Mouse (Mus musculus) hindbrain, embryonic 13.5 days (tissue): ENCODE measurements at regions not wholly inside any gene's neighbourhood (a gene's known extent, or its start where the extent isn't known, plus 50 kb on each side); places are given as distances from the start of the nearest gene placed in this dataset.

Experiments
- ATAC-seq: fragments of 200-750 bp; cut with Nextera tagmentation; 2 replicates; pipeline ENCODE4 v1.8.0; 2017; ENCODE audit warnings: moderate TSS enrichment; ENCODE audit not compliant: low FRiP score
- H3K27ac ChIP-seq: fragments of 300-500 bp; sonication (generic); 2 replicates; pipeline ENCODE4 v1.5.1; 2015; ENCODE audit warnings: inconsistent platforms, mild to moderate bottlenecking, moderate library complexity
- H3K27me3 ChIP-seq: fragments of 300-500 bp; sonication (generic); 2 replicates; pipeline ENCODE4 v1.6.1; 2015; ENCODE audit warnings: mild to moderate bottlenecking, inconsistent platforms
- H3K36me3 ChIP-seq: fragments of 300-500 bp; sonication (generic); 2 replicates; pipeline ENCODE4 v1.6.1; 2015; ENCODE audit warnings: mild to moderate bottlenecking, inconsistent platforms
- H3K4me1 ChIP-seq: fragments of 300-500 bp; sonication (generic); replicated peaks from 2 replicates; pipeline ENCODE4 v1.6.1; 2015; ENCODE audit warnings: inconsistent platforms
- H3K4me2 ChIP-seq: fragments of 300-500 bp; sonication (generic); 2 replicates; pipeline ENCODE4 v1.6.1; 2015; ENCODE audit warnings: inconsistent platforms, mild to moderate bottlenecking, moderate library complexity
- H3K4me3 ChIP-seq: fragments of 300-500 bp; sonication (generic); 2 replicates; pipeline ENCODE4 v1.5.1; 2015; ENCODE audit warnings: mild to moderate bottlenecking, inconsistent platforms
- H3K9ac ChIP-seq: fragments of 300-500 bp; sonication (generic); 2 replicates; pipeline ENCODE4 v1.6.1; 2015; ENCODE audit warnings: mild to moderate bottlenecking, inconsistent platforms
- H3K9me3 ChIP-seq: fragments of 300-500 bp; sonication (generic); 2 replicates; pipeline ENCODE4 v1.6.1; 2016; ENCODE audit warnings: inconsistent platforms
- WGBS: fragments of 180-500 bp; shearing (Covaris S2); methylation state at CpG from one replicate; pipeline ENCODE4 v1.1.7; 2015; 5-methylcytosine and 5-hydroxymethylcytosine counted together

DNA sequence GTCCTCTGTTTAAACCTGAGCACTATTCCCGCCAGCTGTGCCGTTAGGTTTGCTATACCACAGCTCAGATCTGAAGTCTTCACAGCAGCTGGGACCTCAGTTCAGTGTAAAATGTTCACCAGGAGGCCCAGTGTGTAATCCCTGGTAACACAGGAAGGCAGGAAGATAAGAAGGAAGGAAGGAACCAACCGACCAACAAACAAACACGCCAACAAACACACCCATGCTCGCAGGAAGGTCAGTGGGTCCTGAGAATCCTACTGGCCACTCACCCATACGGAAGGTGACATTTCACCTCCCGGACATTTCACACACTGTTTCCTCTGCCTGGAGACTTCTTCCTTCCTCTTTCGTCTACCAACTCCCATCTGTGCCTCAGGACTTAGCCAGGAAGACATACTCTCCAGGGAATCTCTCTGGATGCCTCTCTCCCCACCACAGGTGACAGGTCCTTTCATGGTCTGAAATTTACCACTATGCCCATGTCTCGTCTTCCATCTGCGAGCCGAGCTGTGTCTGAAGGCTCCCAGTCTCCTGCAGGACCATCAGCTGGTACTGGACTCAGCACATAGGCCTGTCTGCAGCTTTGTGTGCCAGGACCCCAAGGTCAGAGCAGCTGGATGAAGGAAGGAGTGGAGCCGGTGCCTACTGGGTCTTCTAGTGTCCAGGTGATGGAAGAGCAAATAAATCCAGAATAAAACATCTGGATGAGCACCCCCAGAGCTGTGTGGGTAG, 61.1 kb upstream of the Xpa start:
- H3K9ac ChIP-seq, result no peak overlapping the region
- 85% methylated on average over 12 of the region's 12 CpGs for WGBS

DNA sequence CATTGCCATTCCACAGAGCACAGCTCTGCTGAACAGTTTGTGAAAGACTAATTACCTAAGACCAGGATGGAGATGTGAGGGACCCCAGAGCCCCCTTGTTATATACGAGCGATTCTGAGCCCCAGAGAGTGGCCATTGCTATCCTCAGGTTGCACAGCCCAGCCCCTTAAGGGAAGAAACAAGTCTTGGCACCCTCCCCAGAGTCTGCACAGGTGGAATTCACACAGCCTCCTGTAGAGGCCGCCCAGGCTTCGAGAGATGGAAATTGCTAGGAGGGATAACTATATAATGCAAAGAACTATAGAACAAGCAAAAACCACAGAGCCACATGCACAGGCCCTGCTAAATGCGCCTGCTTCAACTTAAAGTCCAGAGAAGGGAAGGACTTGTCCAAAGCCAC, 62.7 kb upstream of the Xpa start:
- Histone ChIP-seq H3K9me3 (no peaks in the 10 kb centered on the region), H3K27ac (no peak overlapping the region), H3K4me3 (no peak overlapping the region), H3K27me3 (no peaks in the 10 kb centered on the region), H3K36me3 (no peaks in the 10 kb centered on the region), H3K4me1 (no peaks in the 10 kb centered on the region), H3K4me2 (no peak overlapping the region), H3K9ac (no peak overlapping the region)
- ATAC-seq, result no peak
- WGBS, result 68% methylated on average over 5 of the region's 5 CpGs

More for the DNA sequence above, 61.1 kb upstream of the Xpa start:
- no peak for ATAC-seq
- no peaks in the 10 kb centered on the region for H3K4me1 ChIP-seq
- H3K36me3 ChIP-seq, result no peaks in the 10 kb centered on the region
- no peak overlapping the region for H3K4me3 ChIP-seq
- no peak overlapping the region for H3K27ac ChIP-seq
- no peaks in the 10 kb centered on the region for H3K9me3 ChIP-seq
- no peak overlapping the region for H3K4me2 ChIP-seq
- no peaks in the 10 kb centered on the region for H3K27me3 ChIP-seq

DNA sequence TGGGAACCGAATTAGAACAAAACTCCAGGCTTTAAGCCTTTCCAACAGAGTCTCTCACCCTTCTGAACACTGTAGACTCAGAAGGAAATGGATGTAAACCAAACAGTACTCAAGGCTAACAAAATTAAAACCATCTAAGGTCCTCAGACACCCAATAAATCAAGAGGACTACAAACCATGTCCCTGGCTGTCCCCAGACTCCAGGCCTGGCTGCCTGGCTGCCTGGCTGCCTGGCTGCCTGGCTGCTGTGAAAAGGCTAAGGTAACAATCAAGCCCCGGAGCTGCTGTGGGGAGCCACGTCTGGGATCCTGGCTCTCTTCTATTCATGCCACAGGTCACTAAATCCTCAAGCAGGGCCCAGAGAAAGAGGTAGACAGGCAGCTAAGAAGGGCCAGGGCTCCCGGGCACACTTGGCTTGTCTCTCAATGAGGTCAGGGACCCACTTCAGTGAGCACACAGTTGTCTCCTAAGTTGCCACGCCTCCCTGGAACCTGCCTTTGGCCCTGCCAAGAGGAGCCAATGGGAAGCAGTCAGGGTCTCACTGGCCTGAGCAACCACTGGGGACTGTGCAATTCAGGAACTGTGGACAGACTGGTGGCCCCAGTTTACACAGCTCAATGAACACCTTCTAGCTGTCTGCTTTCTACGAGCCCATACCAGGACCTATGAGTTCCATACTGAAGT, 72.6 kb upstream of the Xpa start:
- H3K4me1 ChIP-seq, result peaks cover 4% of the 10 kb centered on the region; the same call in 1 of the 2 replicates
- H3K27ac ChIP-seq, result no peak overlapping the region
- no peaks in the 10 kb centered on the region for H3K36me3 ChIP-seq
- 54% methylated on average over 6 of the region's 6 CpGs for whole genome bisulfite sequencing
- no peak overlapping the region for H3K4me3 ChIP-seq
- no peak overlapping the region for H3K9ac ChIP-seq
- H3K9me3 ChIP-seq, result no peaks in the 10 kb centered on the region
- H3K4me2 ChIP-seq, result no peak overlapping the region
- H3K27me3 ChIP-seq, result 0 out of 2 replicates have a peak, but pooled peaks cover 2% of the 10 kb centered on the region
- ATAC-seq, result no peak

DNA sequence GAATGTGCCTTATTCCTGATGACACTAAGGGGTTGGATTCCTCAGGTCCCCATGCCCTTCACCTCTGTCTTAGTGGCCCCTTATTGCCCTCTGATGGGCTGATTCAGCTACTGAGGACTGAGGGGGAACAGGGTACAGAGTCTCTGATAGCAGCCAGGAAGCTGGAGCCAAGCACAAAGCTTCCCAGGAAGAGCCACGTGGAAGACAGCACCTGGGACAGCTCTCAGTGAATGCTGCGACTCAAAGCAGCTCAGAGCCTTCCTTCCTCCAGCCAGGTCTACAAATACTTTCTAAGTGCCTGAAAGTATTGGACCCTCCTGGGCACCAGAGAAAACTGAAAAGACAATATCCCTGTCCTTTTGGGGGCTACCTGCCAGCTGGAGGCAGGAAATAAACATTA, 72.3 kb upstream of the Foxe1 start:
- no peak overlapping the region for H3K27ac ChIP-seq
- no peak for ATAC-seq
- no peak overlapping the region for H3K4me2 ChIP-seq
- 8% methylated on average over 2 of the region's 2 CpGs for WGBS
- no peaks in the 10 kb centered on the region for H3K9me3 ChIP-seq
- H3K9ac ChIP-seq, result no peak overlapping the region
- H3K4me1 ChIP-seq, result peaks cover 4% of the 10 kb centered on the region; the same call in 1 of the 2 replicates
- no peaks in the 10 kb centered on the region for H3K36me3 ChIP-seq
- H3K27me3 ChIP-seq, result 0 out of 2 replicates have a peak, but pooled peaks cover 2% of the 10 kb centered on the region
- no peak overlapping the region for H3K4me3 ChIP-seq

DNA sequence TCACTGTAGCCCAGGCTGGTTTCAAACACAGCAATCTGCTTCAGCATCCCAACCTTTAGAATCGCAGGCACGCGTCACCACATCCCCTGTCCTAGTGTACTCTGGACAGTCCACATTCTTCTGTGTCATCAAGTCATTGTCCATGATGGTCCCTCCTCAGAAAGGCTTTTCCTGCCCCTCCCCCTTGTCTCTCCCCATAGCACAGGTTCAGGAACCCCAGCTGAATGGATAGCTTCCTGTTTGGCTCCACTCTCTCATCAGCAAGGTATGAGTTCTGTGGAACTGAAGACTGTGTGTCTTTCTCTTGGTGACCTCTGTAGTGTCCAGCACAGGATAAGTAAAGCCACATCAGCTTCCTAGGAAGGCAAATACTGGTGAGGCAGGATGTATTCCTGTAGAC, 67.6 kb upstream of the Foxe1 start:
- Histone ChIP-seq H3K9me3 (no peaks in the 10 kb centered on the region), H3K9ac (no peak overlapping the region), H3K4me3 (no peak overlapping the region), H3K27ac (no peak overlapping the region), H3K27me3 (no peaks in the 10 kb centered on the region), H3K36me3 (no peaks in the 10 kb centered on the region), H3K4me1 (peaks cover 14% of the 10 kb centered on the region), H3K4me2 (no peak overlapping the region)
- ATAC-seq, result no peak
- 89% methylated on average over 3 of the region's 3 CpGs for WGBS

- no peak for ATAC-seq
- Histone ChIP-seq H3K9ac (no peak overlapping the region), H3K4me2 (peak overlapping the region; percentile 0; the same call in 1 of the 2 replicates), H3K4me3 (no peak overlapping the region), H3K36me3 (no peaks in the 10 kb centered on the region), H3K27ac (no peak overlapping the region), H3K4me1 (peaks cover 14% of the 10 kb centered on the region), H3K27me3 (no peaks in the 10 kb centered on the region), H3K9me3 (no peaks in the 10 kb centered on the region)
- WGBS, result 28% methylated on average over 19 of the region's 19 CpGs
Observed at GRCm38 (mm10) chr4:46276851-46277581, 66.4 kb upstream of the Foxe1 start.

DNA sequence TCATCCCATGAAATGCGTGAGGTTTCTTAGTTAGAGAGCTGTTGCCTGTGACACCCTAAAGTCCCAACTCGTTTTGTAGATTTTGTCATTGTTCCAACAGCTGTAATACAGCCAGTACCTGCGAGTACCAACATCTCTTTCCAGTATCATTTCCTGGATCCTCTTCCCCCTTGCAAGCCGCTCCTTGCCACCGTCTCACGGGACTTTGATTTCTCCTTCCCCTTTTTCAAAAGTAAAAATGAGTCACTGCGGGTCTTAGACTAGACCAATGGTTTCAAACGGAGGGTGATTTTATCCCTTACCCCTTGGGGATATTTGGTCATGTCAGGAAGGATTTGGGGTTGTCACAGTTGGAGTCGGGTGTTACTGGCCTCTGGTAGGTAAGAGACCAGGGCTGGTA, 56.5 kb upstream of the Foxe1 start:
- 94% methylated on average over 9 of the region's 9 CpGs for WGBS
- no peak for ATAC-seq
- Histone ChIP-seq H3K9ac (no peak overlapping the region), H3K27ac (no peak overlapping the region), H3K4me3 (no peak overlapping the region), H3K27me3 (no peaks in the 10 kb centered on the region), H3K4me1 (no peaks in the 10 kb centered on the region), H3K4me2 (no peak overlapping the region), H3K9me3 (no peaks in the 10 kb centered on the region; the same call in 1 of the 2 replicates), H3K36me3 (no peaks in the 10 kb centered on the region)

DNA sequence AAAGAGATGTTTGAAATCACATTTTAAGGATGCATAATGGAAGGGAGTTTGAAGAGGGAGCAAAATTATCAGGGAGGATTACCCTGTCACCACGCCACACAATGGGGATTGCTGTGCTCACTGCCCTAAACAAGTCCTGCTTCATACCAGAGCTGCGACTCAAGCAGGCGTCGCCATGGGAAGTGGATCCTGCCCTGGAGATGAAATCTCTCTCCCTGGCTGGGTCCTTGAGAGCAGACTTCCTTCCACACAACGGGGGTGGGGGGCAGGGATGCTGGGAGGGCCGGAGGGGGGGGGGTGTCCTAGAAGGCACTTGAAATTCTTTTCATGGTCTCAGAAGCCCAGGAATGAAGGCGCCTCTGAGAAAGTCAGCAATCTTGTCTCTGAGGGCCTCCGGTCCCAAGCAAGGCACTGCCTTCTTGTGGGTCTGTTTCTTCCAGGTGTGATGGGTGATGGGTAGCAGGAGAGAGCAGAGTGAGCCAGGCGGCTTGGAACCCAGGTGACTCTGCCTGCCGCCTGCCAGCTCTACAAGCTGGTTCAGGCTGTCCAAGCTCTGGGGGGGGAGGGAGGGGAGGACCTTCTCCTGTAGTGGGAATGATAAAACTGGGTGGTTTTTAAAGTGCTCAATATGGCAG, 51.7 kb upstream of the Foxe1 start:
- ATAC-seq, result no peak
- 38% methylated on average over 10 of the region's 10 CpGs for WGBS
- Histone ChIP-seq H3K9ac (no peak overlapping the region), H3K9me3 (no peaks in the 10 kb centered on the region; the same call in 1 of the 2 replicates), H3K4me2 (no peak overlapping the region), H3K27ac (no peak overlapping the region), H3K27me3 (peaks cover 6% of the 10 kb centered on the region; the same call in 1 of the 2 replicates), H3K4me1 (no peaks in the 10 kb centered on the region), H3K36me3 (no peaks in the 10 kb centered on the region), H3K4me3 (no peak overlapping the region)
